Mouse (Mus musculus) right cerebral cortex, postnatal 4 days (tissue): ENCODE data around the gene Scfd2.

ENCODE experiments used
- DNase-seq: peaks from one replicate; pipeline ENCODE4 v3.0.0-alpha.2; 2022

The Scfd2 gene

GRCm38 (mm10) chr5:74233808-74234207 is 297.8 kb downstream of the Scfd2 start:
- no peak for DNase-seq

- DNase-seq = no peak
Observed at GRCm38 (mm10) chr5:74230525-74230924, 301.0 kb downstream of the Scfd2 start.

DNA sequence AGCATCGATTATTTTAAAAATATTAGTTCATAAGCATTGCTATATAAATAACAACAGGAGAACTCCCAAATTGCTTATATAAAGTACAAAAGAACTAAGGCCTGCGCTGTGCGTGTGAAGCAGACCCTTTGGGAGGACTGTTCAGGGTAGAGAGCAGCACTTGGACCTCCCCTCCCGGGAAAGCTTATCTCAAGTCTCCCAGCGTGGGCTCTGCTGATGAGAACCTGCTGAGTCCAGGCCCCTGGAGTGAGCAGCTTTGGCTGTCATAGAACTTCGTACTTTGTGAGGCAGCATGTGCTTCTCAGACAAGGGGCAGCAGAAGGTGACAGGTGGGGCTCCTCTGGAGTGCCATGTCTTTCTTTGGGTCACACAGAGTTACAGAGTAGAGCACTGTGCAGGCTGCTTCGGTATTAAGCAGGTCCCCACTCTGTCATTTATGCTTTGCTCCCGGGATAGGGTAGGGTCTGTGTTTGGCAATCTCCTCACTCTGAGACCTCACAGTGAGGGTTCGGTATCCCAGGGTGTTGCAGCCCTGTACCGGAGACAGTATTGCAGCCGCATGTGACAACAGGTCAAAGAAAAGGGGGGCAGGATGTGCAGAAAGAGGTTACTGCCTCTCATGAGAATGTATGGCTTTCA is 301.7 kb downstream of the Scfd2 start:
- no peak for DNase-seq

DNA sequence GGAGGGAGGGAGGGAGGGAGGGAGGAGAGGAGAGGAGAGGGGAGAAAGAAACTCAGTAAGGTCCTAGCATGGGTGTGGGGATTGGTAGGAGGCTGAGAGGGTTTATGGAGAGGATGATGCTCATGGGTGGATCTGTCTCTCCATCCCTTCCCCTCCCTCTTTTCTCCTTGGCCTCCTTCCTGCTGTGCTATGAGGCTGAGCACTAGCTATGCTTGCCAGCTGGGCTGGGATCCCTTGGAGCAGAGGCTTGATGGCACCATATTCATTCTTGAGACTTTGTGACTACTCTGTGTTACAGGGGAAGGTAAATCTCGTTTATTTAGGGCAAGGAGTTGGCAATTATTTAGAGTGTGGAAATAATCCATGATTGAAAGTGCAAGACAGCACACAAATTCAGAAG is 302.6 kb downstream of the Scfd2 start:
- DNase-seq = no peak

DNA sequence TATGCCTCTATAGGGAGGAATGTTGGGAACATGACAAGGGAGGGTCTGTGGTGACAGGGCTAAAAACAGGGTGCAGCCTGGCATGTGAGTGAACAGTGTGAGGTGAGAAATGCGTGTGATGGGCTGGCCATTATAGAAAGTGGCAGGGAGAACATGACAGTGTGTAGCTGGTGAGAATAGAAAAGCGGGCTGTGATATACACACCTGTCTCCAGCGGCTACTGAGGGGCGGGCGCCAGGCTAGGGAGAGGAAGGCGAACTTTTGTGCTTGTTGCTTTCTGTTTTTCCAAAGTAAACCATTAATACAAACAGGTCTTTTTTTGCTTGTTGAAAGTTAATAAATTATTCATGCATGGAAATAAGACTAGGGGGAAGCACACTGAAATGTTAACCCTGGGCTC is 304.2 kb downstream of the Scfd2 start:
- DNase-seq = no peak

- no peak for DNase-seq
Observed at GRCm38 (mm10) chr5:74226183-74226582, 305.4 kb downstream of the Scfd2 start.

DNA sequence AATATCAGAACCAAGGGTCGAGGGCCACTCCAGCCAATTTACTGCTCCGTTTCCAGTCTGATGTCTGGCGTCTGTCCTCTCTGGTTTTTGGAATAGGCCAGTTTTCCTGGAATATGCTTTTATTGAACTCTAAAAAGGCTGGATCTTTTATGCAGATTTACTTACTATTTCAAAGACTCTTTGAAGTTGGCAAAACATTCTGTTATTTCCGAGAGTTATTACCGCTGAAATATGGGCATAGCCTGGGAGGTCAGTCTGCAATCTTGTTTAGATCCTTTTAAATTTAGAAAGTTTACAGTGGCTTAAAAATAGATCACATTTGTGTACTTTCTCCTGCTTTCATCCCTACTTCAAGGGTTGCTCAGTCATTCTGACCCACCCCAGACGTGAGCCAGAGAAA is 307.1 kb downstream of the Scfd2 start:
- no peak for DNase-seq

GRCm38 (mm10) chr5:74222626-74223025 is 308.9 kb downstream of the Scfd2 start:
- DNase-seq = no peak

- DNase-seq = no peak
Observed at GRCm38 (mm10) chr5:74218524-74218923, 313.0 kb downstream of the Scfd2 start.

GRCm38 (mm10) chr5:74215125-74215524 is 316.4 kb downstream of the Scfd2 start:
- DNase-seq = no peak

- DNase-seq = no peak
Observed at GRCm38 (mm10) chr5:74214501-74215110, 317.0 kb downstream of the Scfd2 start.

GRCm38 (mm10) chr5:74211346-74211745 is 320.2 kb downstream of the Scfd2 start:
- no peak for DNase-seq

DNA sequence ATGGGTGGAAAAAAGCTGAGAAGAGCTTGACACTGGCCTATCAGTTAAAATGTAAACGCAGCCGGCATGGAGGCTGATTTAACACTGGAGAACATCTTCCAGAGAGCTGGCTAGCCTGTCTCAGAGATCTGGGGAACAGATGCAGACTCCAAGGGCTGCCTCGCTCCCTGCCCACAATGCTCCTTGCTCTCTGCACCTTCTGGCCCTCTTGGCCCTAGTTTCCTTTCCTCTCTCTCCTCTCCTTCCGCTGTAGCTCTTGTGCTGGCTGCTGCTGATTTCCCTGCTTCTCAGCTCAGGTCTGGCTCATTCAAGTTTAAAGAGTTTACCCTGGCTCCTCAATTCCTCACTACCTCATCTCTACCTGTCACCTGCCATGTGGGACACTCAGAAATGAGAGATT is 321.9 kb downstream of the Scfd2 start:
- no peak for DNase-seq

- no peak for DNase-seq
Observed at GRCm38 (mm10) chr5:74208438-74208837, 323.1 kb downstream of the Scfd2 start.

GRCm38 (mm10) chr5:74207209-74207608 is 324.4 kb downstream of the Scfd2 start:
- DNase-seq = no peak

- DNase-seq = no peak
Observed at GRCm38 (mm10) chr5:74206649-74207048, 324.9 kb downstream of the Scfd2 start.

DNA sequence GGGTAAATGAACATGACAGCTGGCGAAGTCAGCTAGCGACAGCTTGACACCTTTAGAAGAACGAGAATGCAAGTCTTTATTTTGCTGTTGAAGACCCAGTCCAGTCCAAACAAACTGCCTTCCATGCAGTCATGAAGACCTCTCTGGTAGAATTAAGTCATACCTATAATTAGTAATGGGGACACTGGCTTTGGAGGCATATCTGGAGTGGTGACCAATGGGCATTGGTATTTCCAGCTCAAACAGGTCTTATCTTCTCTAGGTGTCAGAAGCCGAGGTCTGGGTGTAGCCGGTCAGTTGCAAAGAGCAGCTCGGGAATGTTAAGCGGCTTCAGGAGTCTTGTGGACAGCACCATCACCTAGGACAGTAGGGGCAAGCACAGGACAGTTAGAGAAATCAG is 325.5 kb downstream of the Scfd2 start:
- no peak for DNase-seq

GRCm38 (mm10) chr5:74205509-74205908 is 326.1 kb downstream of the Scfd2 start:
- no peak for DNase-seq

- DNase-seq = no peak
Observed at GRCm38 (mm10) chr5:74204465-74204864, 327.1 kb downstream of the Scfd2 start.

DNA sequence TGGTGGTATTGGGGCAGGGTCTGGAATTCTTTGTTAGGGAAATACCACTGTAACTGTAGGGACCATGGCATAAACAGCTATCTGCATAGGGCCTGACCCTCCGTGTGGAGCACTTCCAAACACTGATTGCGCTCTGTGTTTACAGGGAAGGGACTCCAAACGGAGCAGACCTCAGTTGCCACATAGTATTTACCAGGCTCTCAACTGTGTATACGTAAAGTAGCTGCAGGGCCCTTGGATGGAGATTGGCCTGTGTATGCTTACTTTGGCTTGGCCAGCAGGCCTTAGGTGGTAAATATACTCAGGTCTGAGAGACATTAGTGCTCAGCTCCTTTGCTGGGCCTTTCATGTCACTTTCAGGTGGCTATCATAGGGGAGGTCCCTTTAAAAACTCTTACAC is 329.0 kb downstream of the Scfd2 start:
- DNase-seq = no peak

DNA sequence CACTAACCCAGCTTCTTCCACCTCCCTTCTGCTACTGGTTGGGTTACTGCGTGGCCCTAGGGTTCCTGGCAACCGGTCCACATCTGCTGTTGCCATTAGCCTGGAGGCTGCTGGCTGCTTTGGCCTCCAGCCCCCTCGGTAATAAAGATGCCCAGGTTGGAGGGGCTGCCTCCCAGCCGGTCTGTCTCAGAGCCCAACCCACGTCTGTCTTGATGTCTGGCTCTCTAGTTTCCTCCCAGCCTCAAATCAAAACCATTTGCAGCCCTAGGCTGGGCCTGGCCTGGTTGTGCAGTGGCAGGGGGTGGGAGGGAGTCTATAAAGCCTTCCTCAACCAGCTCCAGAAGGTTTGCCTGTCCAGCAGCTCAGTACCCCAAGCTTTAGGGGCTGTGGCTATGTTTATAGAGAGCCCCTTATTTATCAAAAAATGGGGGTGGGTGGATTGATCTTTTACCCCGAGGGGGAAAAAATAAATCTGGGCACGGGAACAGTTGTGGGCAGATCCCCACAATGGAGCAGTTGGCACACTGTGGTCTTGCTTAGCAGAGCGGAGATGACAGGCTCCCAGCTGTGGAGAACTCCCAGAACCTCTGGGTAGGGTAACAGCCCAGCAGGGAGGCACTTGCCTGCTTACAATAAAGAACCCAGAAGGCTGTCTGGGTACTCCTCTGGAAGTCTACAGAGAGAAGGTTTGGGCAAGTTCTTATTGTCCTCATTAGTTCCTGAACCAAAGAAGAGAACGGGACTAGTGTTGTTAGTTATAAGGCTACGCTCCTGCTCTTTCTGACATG is 329.8 kb downstream of the Scfd2 start:
- DNase-seq = no peak

- DNase-seq = no peak
Observed at GRCm38 (mm10) chr5:74200481-74200880, 331.1 kb downstream of the Scfd2 start.

GRCm38 (mm10) chr5:74199793-74200192 is 331.8 kb downstream of the Scfd2 start:
- no peak for DNase-seq

DNA sequence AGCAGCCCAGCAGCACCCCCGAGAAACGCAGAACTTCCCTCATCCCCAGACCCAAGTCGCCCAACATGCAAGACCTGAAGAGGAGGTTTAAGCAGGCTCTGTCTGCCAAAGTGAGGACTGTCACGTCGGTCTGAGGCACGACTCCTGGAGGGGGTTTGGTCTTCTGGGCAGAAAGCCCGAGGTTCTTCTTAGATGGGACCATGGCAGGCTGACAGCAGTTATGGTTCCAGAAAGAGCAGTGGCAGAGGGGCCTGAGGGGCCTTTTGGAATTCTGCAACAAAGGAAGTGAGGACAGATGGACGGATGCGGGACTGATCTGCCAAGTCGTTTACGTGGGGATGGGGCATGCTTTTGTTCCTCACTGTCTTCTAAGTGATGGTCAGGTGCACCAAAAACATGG is 333.1 kb downstream of the Scfd2 start:
- DNase-seq = no peak
